Mouse (Mus musculus): ENCODE results near the gene 1810055G02Rik. TPM values are rescaled to one million over a fixed set of nuclear protein-coding genes. Genes with fewer than 3 reads are reported as not detected.

The 1810055G02Rik gene
- 1 to 10 TPM; 4.0 to 7.1 TPM for total RNA-seq (2023)

DNA sequence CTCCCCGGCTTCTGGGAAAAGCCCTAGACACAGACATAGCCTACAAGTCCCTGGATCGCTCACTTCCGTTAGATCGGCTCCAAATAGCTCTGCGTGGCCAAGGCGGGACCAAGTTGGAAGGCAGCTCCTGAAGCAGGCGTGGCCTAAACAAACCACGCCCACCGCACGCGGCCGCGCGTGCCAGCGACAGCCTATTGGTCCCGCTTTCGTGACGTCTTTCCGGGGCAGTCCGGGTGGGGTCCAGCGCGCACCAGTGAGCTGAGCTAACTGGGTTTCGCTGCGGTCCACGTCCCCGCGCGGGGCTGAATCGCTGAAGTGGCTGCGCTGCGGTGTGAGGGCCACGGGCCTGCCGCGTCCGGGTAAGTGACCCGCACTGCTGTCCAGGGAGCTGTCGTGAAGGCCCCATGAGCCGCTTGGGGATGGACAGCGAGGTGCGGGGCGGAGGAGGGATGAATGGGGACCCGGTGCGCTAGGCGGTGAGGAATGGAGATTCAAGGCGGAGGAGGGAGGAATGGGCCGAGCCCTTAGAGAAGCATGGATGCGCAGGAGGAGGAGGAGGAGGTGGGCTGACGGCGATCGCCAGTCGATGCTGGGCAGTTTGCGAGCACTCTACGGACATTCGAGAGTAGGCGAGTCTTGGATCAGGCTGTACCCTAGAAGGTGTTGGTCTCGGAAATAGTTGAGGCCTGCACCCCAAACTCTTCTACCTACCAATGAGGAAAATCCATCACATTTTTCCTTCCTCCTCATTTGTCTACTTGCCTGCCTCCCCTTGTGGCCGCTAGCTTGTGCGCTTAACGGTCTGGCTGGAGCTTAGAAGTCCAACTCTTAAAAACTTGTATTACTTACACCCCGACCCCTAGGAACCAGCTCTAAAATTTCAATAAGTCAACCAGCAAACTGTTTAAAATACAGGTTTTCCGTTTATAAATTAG is at the start of gene 1810055G02Rik:
Gene 1810055G02Rik, plus strand, starts transcription at position 216 of the 935 bp plus-strand sequence.

DNA sequence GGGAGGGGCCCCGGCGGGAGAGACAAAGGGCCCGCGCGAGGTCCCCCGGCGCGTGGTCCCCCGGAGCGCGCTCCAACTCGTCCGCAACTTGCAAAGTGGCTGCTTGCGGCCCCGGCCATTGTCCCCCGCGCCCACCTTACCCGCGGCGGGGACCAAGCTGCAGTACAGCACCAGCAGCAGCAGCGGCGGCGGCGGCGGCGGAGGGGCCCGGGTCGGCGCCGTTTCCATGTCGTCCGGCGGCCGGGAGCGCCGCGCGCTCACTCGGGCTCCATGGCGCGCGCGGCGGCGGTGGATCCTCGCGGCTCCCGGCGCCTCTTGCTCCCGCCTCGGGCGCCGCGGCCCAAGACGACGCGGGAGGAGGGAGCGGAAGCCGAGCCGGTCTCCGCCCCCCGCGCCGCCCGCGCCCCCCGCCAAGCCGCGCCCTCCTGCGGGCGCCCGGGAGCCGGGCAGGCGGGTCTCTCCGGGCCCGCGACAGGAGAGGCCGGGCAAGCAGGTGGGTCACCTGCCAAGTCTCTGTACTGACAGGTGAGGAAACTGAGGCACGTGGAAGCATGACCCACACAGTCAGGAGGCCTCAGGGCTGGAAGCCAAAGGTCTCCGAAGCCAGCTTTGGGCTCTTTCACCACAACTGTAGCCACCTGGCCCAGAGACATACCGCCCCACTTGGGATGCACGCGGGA is 21.7 kb upstream of the 1810055G02Rik start, which contains the start of gene Lrp5:
Gene Lrp5, minus strand, starts transcription at position 350 of the 680 bp plus-strand sequence.

DNA sequence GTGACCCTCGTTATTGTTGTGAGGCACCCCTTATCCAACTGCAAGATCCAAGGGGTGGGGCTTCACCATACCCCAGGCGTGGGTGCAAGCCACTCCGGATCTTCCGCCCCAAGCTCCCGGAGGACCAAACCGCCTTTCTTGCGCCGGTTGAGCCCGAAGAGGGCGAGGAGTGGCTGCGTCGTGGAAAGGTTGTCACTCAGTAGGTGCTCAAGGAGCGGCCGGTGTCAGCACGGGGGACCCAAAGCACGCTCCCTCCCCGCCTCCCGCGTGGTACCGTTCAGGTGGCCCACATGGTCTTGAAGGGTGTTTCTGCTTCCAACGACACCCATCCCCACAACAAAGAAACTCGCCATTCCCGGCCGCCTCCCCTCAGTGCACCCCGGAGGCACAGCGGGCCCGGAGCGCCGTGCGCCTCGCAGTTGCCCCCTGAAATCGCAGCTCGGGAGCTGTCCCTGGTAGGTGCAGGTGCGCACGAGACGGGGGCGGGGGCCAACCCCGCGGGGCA is 59.2 kb downstream of the 1810055G02Rik start, which contains the start of gene Kmt5b:
Gene Kmt5b, plus strand, starts transcription at position 146 of the 505 bp plus-strand sequence.

Other genes starting within 250 kb of the 1810055G02Rik start
- 100 to 1,000 TPM; 143 to 157 TPM for gene Ppp6r3, start 132.5 kb upstream of the 1810055G02Rik start, total RNA-seq (2023)
- gene Lrp5, start 21.7 kb upstream of the 1810055G02Rik start, total RNA-seq (2023): under 1 TPM; 0.39 to 0.49 TPM
- gene Kmt5b, start 59.1 kb downstream of the 1810055G02Rik start, total RNA-seq (2023): 100 to 1,000 TPM; 125 to 140 TPM
- gene Chka, start 143.5 kb downstream of the 1810055G02Rik start, total RNA-seq (2023): 10 to 100 TPM; 66.9 to 67.9 TPM
- gene Tcirg1, start 198.8 kb downstream of the 1810055G02Rik start, total RNA-seq (2023): 100 to 1,000 TPM; 149 to 153 TPM
- gene Ndufs8, start 204.5 kb downstream of the 1810055G02Rik start, total RNA-seq (2023): 10 to 100 TPM; 91.9 to 93.5 TPM
- 1 to 10 TPM; 7.3 to 8.9 TPM for gene Aldh3b1, start 221.5 kb downstream of the 1810055G02Rik start, total RNA-seq (2023)
- 100 to 1,000 TPM; 597 to 689 TPM for gene Unc93b1, start 226.9 kb downstream of the 1810055G02Rik start, total RNA-seq (2023)